Mouse (Mus musculus): ENCODE measurements around the gene Kdelr3.
A peak's percentile ranks its signal among the peaks of the same experiment; 100 is the strongest.

Gene Kdelr3

GRCm38 (mm10) chr15:79575543-79576222 is 59.5 kb downstream of the Kdelr3 start:
- peak in 1 of 2 experiments; percentile 25 for DNase-seq (ENCODE audit: low spot score in 2 of 2)

GRCm38 (mm10) chr15:79576947-79577346 is 60.7 kb downstream of the Kdelr3 start:
- no peak for DNase-seq (ENCODE audit: low spot score in 2 of 2)

Data from right cerebral cortex, postnatal 36 days (tissue).